Comparison of ENCODE assay signal across 8 mouse cellular contexts in the genomic region with DNA sequence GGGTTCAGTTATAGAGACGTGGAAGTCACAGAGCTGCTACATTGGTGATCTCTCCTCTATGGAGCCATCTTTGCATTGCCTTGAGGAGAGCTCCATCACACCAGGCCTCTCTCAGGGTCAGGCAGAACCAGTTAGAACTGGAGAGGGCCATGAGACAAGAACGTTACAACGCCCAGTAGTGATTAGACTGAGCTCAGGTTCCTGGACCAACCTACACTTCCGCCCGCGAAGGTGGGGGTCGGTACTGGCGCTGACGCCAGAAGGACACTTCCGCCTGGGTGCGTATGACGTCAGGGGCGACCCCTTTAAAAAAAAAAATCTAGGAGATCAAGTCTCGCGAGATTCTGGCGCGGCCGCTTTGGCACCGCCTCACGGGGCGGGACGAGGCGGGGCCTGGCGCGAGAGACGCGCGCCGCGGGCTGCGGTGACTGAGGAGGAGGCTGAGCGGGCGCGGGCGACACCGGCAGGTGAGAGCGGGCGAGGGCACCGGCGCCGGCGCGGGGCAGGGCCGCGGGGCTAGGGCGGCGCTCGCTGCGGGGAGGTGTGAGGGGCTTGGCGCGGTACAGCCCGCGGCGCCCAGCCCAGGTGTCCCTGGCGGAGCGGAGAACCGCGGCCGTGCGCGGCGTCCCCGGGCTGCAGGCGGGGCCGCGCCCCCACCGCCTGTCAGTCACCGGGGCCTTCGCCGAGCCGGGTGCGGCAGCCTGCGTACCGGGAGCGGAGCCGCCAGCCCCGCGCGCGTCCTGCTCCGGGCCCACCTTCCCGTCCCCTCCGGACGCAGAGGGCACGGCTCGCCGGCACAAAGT. TPM values are rescaled to one million over a fixed set of nuclear protein-coding genes. Genes with fewer than 3 reads are reported as not detected.
DNase-seq lines count a peak whose midpoint lies in the region; ATAC-seq lines count a peak whose summit lies in the region.

A gene (plus strand): TSS at position 415 of the 803 bp plus-strand sequence.

- H3K27ac ChIP-seq in hindbrain, embryonic 11.5 days (ENCODE audit: low read depth, low read length), result peak within 1 kb of the TSS; percentile 24; the same call in 1 of the 2 replicates

- no peaks in the 10 kb centered on the region for H3K9me3 ChIP-seq in hindbrain, embryonic 11.5 days (ENCODE audit: control insufficient read depth, low read length)

- no peaks in the 10 kb centered on the region for H3K4me1 ChIP-seq in hindbrain, embryonic 11.5 days (replicated peaks; ENCODE audit: control insufficient read depth, insufficient read depth, low read length)

- peak; percentile 87 for DNase-seq in MEL-GATA-1-ER (ENCODE audit: extremely low read depth, low read depth)
- DNase-seq in cerebellum, adult 8-10 months, result peak; percentile 95
- peak; percentile 98 for DNase-seq in hindbrain, embryonic 11.5 days (ENCODE audit: low spot score)
- peak; percentile 93 to 96 for DNase-seq in layer of hippocampus, postnatal 10 days (ENCODE audit: low spot score in 2 of 2)
- peak; percentile 95 for DNase-seq in lung, postnatal 10 days
- peak; percentile 93 for DNase-seq in ovary, postnatal 36 days (ENCODE audit: low spot score)
- peak; percentile 96 for DNase-seq in thymus, postnatal 25 days

- H3K27me3 ChIP-seq in hindbrain, embryonic 11.5 days (ENCODE audit: control insufficient read depth, insufficient read depth, low read length), result no peaks in the 10 kb centered on the region

- no peaks in the 10 kb centered on the region for H3K36me3 ChIP-seq in hindbrain, embryonic 11.5 days (ENCODE audit: control insufficient read depth, insufficient read depth, low read length)

- H3K9ac ChIP-seq in hindbrain, embryonic 11.5 days (ENCODE audit: low read depth, low read length), result peak within 1 kb of the TSS; percentile 74

- ATAC-seq in frontal cortex, adult (ENCODE audit: low TSS enrichment), result peak; percentile 96
- peak; percentile 97 for ATAC-seq in hindbrain, embryonic 11.5 days (ENCODE audit: low FRiP score)

- WGBS in hindbrain, embryonic 11.5 days, result 3% methylated on average over 66 of the region's 87 CpGs

- peak within 1 kb of the TSS; percentile 88 for H3K4me3 ChIP-seq in hindbrain, embryonic 11.5 days (ENCODE audit: low read depth, low read length)

- peak within 1 kb of the TSS; percentile 73 for H3K4me2 ChIP-seq in hindbrain, embryonic 11.5 days (replicated peaks; ENCODE audit: low read depth, low read length)

RNA-seq across cellular contexts. Expression of the gene that starts here (rescaled TPM):
- polyA plus RNA-seq in hindbrain, embryonic 11.5 days (2014; fragmentation: Nextera tagmentation; extraction: Ambion mirVana), result 19.4 and 20.1 TPM in 2 replicates
- 10 to 100 TPM; 19.2 to 22.9 TPM for total RNA-seq in layer of hippocampus, postnatal 10 days (2021)

Comparison
In these comparisons a context has a peak if more than half of its experiments do, and no peak if none do; other contexts are left out.
1. Peak in every context shown above with its lines: DNase-seq, ATAC-seq, H3K4me3 ChIP-seq and H3K27ac ChIP-seq.